Mouse (Mus musculus) midbrain, embryonic 16.5 days (tissue): Measurements from ENCODE around the gene Plcb1. TPM values are rescaled to one million over a fixed set of nuclear protein-coding genes. Genes with fewer than 3 reads are reported as not detected.

Experiments used
- ATAC-seq: fragments of 200-750 bp; cut with Nextera tagmentation; 2 replicates; pipeline ENCODE4 v1.8.0; 2017; ENCODE audit warnings: moderate TSS enrichment
- H3K27ac ChIP-seq: fragments of 300-500 bp; sonication (generic); 2 replicates; pipeline ENCODE4 v1.5.1; 2014; ENCODE audit warnings: mild to moderate bottlenecking, low read length, mixed read lengths
- H3K27me3 ChIP-seq: fragments of 300-500 bp; sonication (generic); 2 replicates; pipeline ENCODE4 v1.6.1; 2014; ENCODE audit warnings: low read depth, low read length, mixed read lengths; ENCODE audit not compliant: control insufficient read depth, insufficient read depth
- H3K36me3 ChIP-seq: fragments of 300-500 bp; sonication (generic); 2 replicates; pipeline ENCODE4 v1.6.1; 2014; ENCODE audit warnings: mild to moderate bottlenecking, low read length, moderate library complexity, mixed read lengths; ENCODE audit not compliant: control insufficient read depth, insufficient read depth
- H3K4me1 ChIP-seq: fragments of 300-500 bp; sonication (generic); 2 replicates; pipeline ENCODE4 v1.6.1; 2014; ENCODE audit warnings: mild to moderate bottlenecking, low read length, mixed read lengths; ENCODE audit not compliant: control insufficient read depth, insufficient read depth
- H3K4me2 ChIP-seq: fragments of 300-500 bp; sonication (generic); 2 replicates; pipeline ENCODE4 v1.6.1; 2014; ENCODE audit warnings: mild to moderate bottlenecking, low read length, mixed read lengths
- H3K4me3 ChIP-seq: fragments of 300-500 bp; sonication (generic); 2 replicates; pipeline ENCODE4 v1.5.1; 2014; ENCODE audit warnings: low read depth, mild to moderate bottlenecking, low read length, moderate library complexity, mixed read lengths
- H3K9ac ChIP-seq: fragments of 300-500 bp; sonication (generic); 2 replicates; pipeline ENCODE4 v1.6.1; 2014; ENCODE audit warnings: low read depth, low read length, mixed read lengths
- H3K9me3 ChIP-seq: fragments of 300-500 bp; sonication (generic); replicated peaks from 2 replicates; pipeline ENCODE4 v1.6.1; 2014; ENCODE audit warnings: mild to moderate bottlenecking, low read length, mixed read lengths; ENCODE audit not compliant: control insufficient read depth, poor library complexity, severe bottlenecking
- WGBS: fragments of 180-500 bp; shearing (Covaris S2); extraction: QIAGEN DNeasy Blood & Tissue Kit; methylation state at CpG from one replicate; pipeline ENCODE4 v1.1.7; 2014; 5-methylcytosine and 5-hydroxymethylcytosine counted together
- polyA plus RNA-seq: library from polyadenylated mRNA; unstranded; fragments of >200 nt; fragmentation: Nextera tagmentation; extraction: Ambion mirVana; gene quantifications from 2 replicates; pipeline ENCODE4 v1.2.1, GENCODE M21; 2015

Gene Plcb1
- polyA plus RNA-seq, 1 experiment from 2014 or later: 35.9 TPM

GRCm38 (mm10) chr2:135492777-135493176, 706.9 kb downstream of the Plcb1 start:
- Histone ChIP-seq H3K4me1 (no peaks in the 10 kb centered on the region), H3K9me3 (no peaks in the 10 kb centered on the region), H3K36me3 (no peaks in the 10 kb centered on the region), H3K9ac (no peak overlapping the region), H3K4me3 (no peak overlapping the region), H3K27me3 (no peaks in the 10 kb centered on the region), H3K4me2 (no peak overlapping the region), H3K27ac (no peak overlapping the region)
- no peak for ATAC-seq
- WGBS: 60% methylated on average over 9 of the region's 9 CpGs

GRCm38 (mm10) chr2:135496553-135496952, 710.7 kb downstream of the Plcb1 start:
- H3K9ac ChIP-seq: no peak overlapping the region
- no peak for ATAC-seq
- H3K9me3 ChIP-seq: no peaks in the 10 kb centered on the region
- H3K27ac ChIP-seq: no peak overlapping the region
- H3K4me2 ChIP-seq: no peak overlapping the region
- 16% methylated on average over 3 of the region's 3 CpGs for WGBS
- no peaks in the 10 kb centered on the region for H3K36me3 ChIP-seq
- H3K4me3 ChIP-seq: no peak overlapping the region
- no peaks in the 10 kb centered on the region for H3K27me3 ChIP-seq
- no peaks in the 10 kb centered on the region for H3K4me1 ChIP-seq

- WGBS: 62% methylated on average over 2 of the region's 2 CpGs
- H3K4me1 ChIP-seq: no peaks in the 10 kb centered on the region
- no peak overlapping the region for H3K27ac ChIP-seq
- H3K27me3 ChIP-seq: no peaks in the 10 kb centered on the region
- H3K36me3 ChIP-seq: no peaks in the 10 kb centered on the region
- H3K9ac ChIP-seq: no peak overlapping the region
- no peak overlapping the region for H3K4me3 ChIP-seq
- ATAC-seq: no peak
- H3K9me3 ChIP-seq: no peaks in the 10 kb centered on the region
- H3K4me2 ChIP-seq: no peak overlapping the region
Observed at GRCm38 (mm10) chr2:135497251-135497650, 711.4 kb downstream of the Plcb1 start.

GRCm38 (mm10) chr2:135500872-135501271, 715.0 kb downstream of the Plcb1 start:
- no peak overlapping the region for H3K4me2 ChIP-seq
- no peak for ATAC-seq
- H3K4me1 ChIP-seq: no peaks in the 10 kb centered on the region
- no peaks in the 10 kb centered on the region for H3K36me3 ChIP-seq
- H3K9me3 ChIP-seq: no peaks in the 10 kb centered on the region
- H3K4me3 ChIP-seq: no peak overlapping the region
- no peak overlapping the region for H3K9ac ChIP-seq
- no peak overlapping the region for H3K27ac ChIP-seq
- WGBS: 79% methylated on average over 2 of the region's 2 CpGs
- no peaks in the 10 kb centered on the region for H3K27me3 ChIP-seq

GRCm38 (mm10) chr2:135503328-135503997, 717.6 kb downstream of the Plcb1 start:
- no peak overlapping the region for H3K9ac ChIP-seq
- H3K9me3 ChIP-seq: no peaks in the 10 kb centered on the region
- WGBS: 87% methylated on average over 4 of the region's 4 CpGs
- no peak overlapping the region for H3K4me3 ChIP-seq
- H3K36me3 ChIP-seq: no peaks in the 10 kb centered on the region
- no peaks in the 10 kb centered on the region for H3K27me3 ChIP-seq
- H3K27ac ChIP-seq: no peak overlapping the region
- H3K4me2 ChIP-seq: no peak overlapping the region
- no peak for ATAC-seq
- no peaks in the 10 kb centered on the region for H3K4me1 ChIP-seq

- no peaks in the 10 kb centered on the region for H3K27me3 ChIP-seq
- H3K4me1 ChIP-seq: no peaks in the 10 kb centered on the region
- no peak overlapping the region for H3K4me3 ChIP-seq
- no peak overlapping the region for H3K4me2 ChIP-seq
- H3K36me3 ChIP-seq: no peaks in the 10 kb centered on the region
- H3K9me3 ChIP-seq: no peaks in the 10 kb centered on the region
- H3K27ac ChIP-seq: no peak overlapping the region
- H3K9ac ChIP-seq: no peak overlapping the region
- no peak for ATAC-seq
Observed at GRCm38 (mm10) chr2:135503998-135504354, 718.1 kb downstream of the Plcb1 start.

GRCm38 (mm10) chr2:135507111-135507510, 721.2 kb downstream of the Plcb1 start:
- no peak overlapping the region for H3K9ac ChIP-seq
- H3K4me2 ChIP-seq: no peak overlapping the region
- ATAC-seq: no peak
- no peaks in the 10 kb centered on the region for H3K4me1 ChIP-seq
- H3K27ac ChIP-seq: no peak overlapping the region
- no peaks in the 10 kb centered on the region for H3K27me3 ChIP-seq
- H3K4me3 ChIP-seq: no peak overlapping the region
- 69% methylated on average over 1 of the region's 1 CpGs for WGBS
- no peaks in the 10 kb centered on the region for H3K36me3 ChIP-seq
- H3K9me3 ChIP-seq: no peaks in the 10 kb centered on the region

GRCm38 (mm10) chr2:135518956-135519355, 733.1 kb downstream of the Plcb1 start:
- Histone ChIP-seq H3K27ac (no peak overlapping the region), H3K4me1 (no peaks in the 10 kb centered on the region), H3K4me3 (no peak overlapping the region), H3K9me3 (no peaks in the 10 kb centered on the region), H3K36me3 (no peaks in the 10 kb centered on the region), H3K27me3 (no peaks in the 10 kb centered on the region), H3K4me2 (no peak overlapping the region), H3K9ac (no peak overlapping the region)
- WGBS: 55% methylated on average over 2 of the region's 2 CpGs
- ATAC-seq: no peak
